Mouse (Mus musculus) MEL (cell line): Measurements from ENCODE around the gene Map2k5. TPM values are rescaled to one million over a fixed set of nuclear protein-coding genes. Genes with fewer than 3 reads are reported as not detected.
A peak's percentile ranks its signal among the peaks of the same experiment; 100 is the strongest.

Source experiments
- DNase-seq: peaks from one replicate; pipeline ENCODE4 v3.0.0; 2011; ENCODE audit warnings: low read depth, low spot score
- H3K27ac ChIP-seq: 2 replicates; pipeline ENCODE4 v1.5.1; 2012; ENCODE audit warnings: low read depth, mild to moderate bottlenecking, control low read depth, low read length, moderate library complexity; ENCODE audit not compliant: control insufficient read depth
- H3K27me3 ChIP-seq, 2 experiments: fragments of 150-350 bp in 1 of 2; sonication (generic) in 1 of 2; 2 replicates each; pipeline ENCODE4 v1.6.1; 2012; ENCODE audit warnings: low read length in 2 of 2, mild to moderate bottlenecking in 2 of 2, improper control_type of control experiment in 1 of 2, moderate library complexity in 1 of 2; ENCODE audit not compliant: insufficient read depth in 2 of 2, control insufficient read depth in 1 of 2
- H3K36me3 ChIP-seq, 2 experiments: 2 replicates each; pipeline ENCODE4 v1.6.1; 2012 to 2014; ENCODE audit warnings: low read length in 2 of 2, improper control_type of control experiment in 1 of 2, inconsistent platforms in 1 of 2, mild to moderate bottlenecking in 1 of 2; ENCODE audit not compliant: insufficient read depth in 2 of 2, control insufficient read depth in 1 of 2
- H3K4me1 ChIP-seq, 2 experiments: fragments of 150-350 bp in 1 of 2; sonication (generic) in 1 of 2; 2 replicates each; pipeline ENCODE4 v1.6.1; 2012; ENCODE audit warnings: low read length in 2 of 2, improper control_type of control experiment in 1 of 2, mild to moderate bottlenecking in 1 of 2; ENCODE audit not compliant: insufficient read depth in 2 of 2, control insufficient read depth in 1 of 2
- H3K4me3 ChIP-seq, 2 experiments: fragments of 150-350 bp in 1 of 2; sonication (generic) in 1 of 2; 2 replicates each; pipeline ENCODE4 v1.5.1; 2012; ENCODE audit warnings: low read depth in 2 of 2, low read length in 2 of 2, mild to moderate bottlenecking in 2 of 2, moderate library complexity in 2 of 2, control low read depth in 1 of 2, improper control_type of control experiment in 1 of 2; ENCODE audit not compliant: control insufficient read depth in 1 of 2, insufficient read depth in 1 of 2
- H3K79me2 ChIP-seq: 2 replicates; pipeline ENCODE4 v1.6.1; 2012; ENCODE audit warnings: mild to moderate bottlenecking, low read length, moderate library complexity; ENCODE audit not compliant: control insufficient read depth, poor library complexity, insufficient read depth
- H3K9ac ChIP-seq: 2 replicates; pipeline ENCODE4 v1.6.1; 2012; ENCODE audit warnings: low read depth, mild to moderate bottlenecking, control low read depth, low read length, moderate library complexity; ENCODE audit not compliant: control insufficient read depth, poor library complexity, severe bottlenecking
- H3K9me3 ChIP-seq: fragments of 150-350 bp; sonication (generic); replicated peaks from 2 replicates; pipeline ENCODE4 v1.6.1; 2012; ENCODE audit warnings: mild to moderate bottlenecking, low read length, improper control_type of control experiment, moderate library complexity; ENCODE audit not compliant: insufficient read depth
- BHLHE40 ChIP-seq: IDR thresholded peaks from 2 replicates; pipeline ENCODE4 v1.6.1; 2012; ENCODE audit warnings: low read depth, mild to moderate bottlenecking, inconsistent platforms, low read length, improper control_type of control experiment, borderline replicate concordance
- CHD1 ChIP-seq: IDR thresholded peaks from 2 replicates; pipeline ENCODE4 v1.6.1; 2012; ENCODE audit warnings: low read depth, mild to moderate bottlenecking, inconsistent platforms, low read length, improper control_type of control experiment
- CHD2 ChIP-seq: IDR thresholded peaks from 2 replicates; pipeline ENCODE4 v1.6.1; 2011; ENCODE audit warnings: low read length, improper control_type of control experiment
- CTCF ChIP-seq, 3 experiments: IDR thresholded peaks in 2 of 3; conservative IDR thresholded peaks in 1 of 3; 2 replicates each; pipeline ENCODE4 v1.5.1; 2011 to 2012; ENCODE audit warnings: low read length in 3 of 3, low read depth in 2 of 3, mild to moderate bottlenecking in 2 of 3, improper control_type of control experiment in 1 of 3, inconsistent platforms in 1 of 3, mixed read lengths in 1 of 3, moderate library complexity in 1 of 3; ENCODE audit not compliant: control insufficient read depth in 1 of 3, insufficient read depth in 1 of 3, poor library complexity in 1 of 3, severe bottlenecking in 1 of 3
- ELF1 ChIP-seq: IDR thresholded peaks from 2 replicates; pipeline ENCODE4 v1.6.1; 2014; ENCODE audit warnings: low read depth, mild to moderate bottlenecking, inconsistent platforms, low read length, improper control_type of control experiment, moderate library complexity
- ETS1 ChIP-seq: IDR thresholded peaks from 2 replicates; pipeline ENCODE4 v1.6.1; 2012; ENCODE audit warnings: low read depth, mild to moderate bottlenecking, inconsistent platforms, low read length, improper control_type of control experiment, moderate library complexity
- GABPA ChIP-seq: IDR thresholded peaks from 2 replicates; pipeline ENCODE4 v1.6.1; 2012; ENCODE audit warnings: low read depth, mild to moderate bottlenecking, inconsistent platforms, low read length, improper control_type of control experiment, moderate library complexity
- KAT2A ChIP-seq: conservative IDR thresholded peaks from 2 replicates; pipeline ENCODE4 v1.6.1; 2012; ENCODE audit warnings: low read depth, low read length, improper control_type of control experiment, inconsistent platforms
- MEF2A ChIP-seq: IDR thresholded peaks from 2 replicates; pipeline ENCODE4 v1.6.1; 2014; ENCODE audit warnings: low read depth, mild to moderate bottlenecking, inconsistent platforms, low read length, improper control_type of control experiment; ENCODE audit not compliant: poor library complexity, insufficient replicate concordance, severe bottlenecking; ENCODE audit errors: extremely low read depth
- MXI1 ChIP-seq: IDR thresholded peaks from 2 replicates; pipeline ENCODE4 v1.6.1; 2011; ENCODE audit warnings: mild to moderate bottlenecking, low read depth, low read length, improper control_type of control experiment
- MYC ChIP-seq: IDR thresholded peaks from 2 replicates; pipeline ENCODE4 v1.6.1; 2011; ENCODE audit warnings: low read depth, mild to moderate bottlenecking, low read length, improper control_type of control experiment, moderate library complexity
- NELFE ChIP-seq: IDR thresholded peaks from 2 replicates; pipeline ENCODE4 v1.6.1; 2011; ENCODE audit warnings: low read depth, low read length, improper control_type of control experiment
- NRF1 ChIP-seq: IDR thresholded peaks from 2 replicates; pipeline ENCODE4 v1.6.1; 2014; ENCODE audit warnings: low read depth, mild to moderate bottlenecking, inconsistent platforms, low read length, improper control_type of control experiment, moderate library complexity; ENCODE audit not compliant: poor library complexity, insufficient read depth, severe bottlenecking
- POLR2A ChIP-seq, 2 experiments: IDR thresholded peaks; 2 replicates each; pipeline ENCODE4 v1.6.1; 2011 to 2012; ENCODE audit warnings: low read length in 2 of 2, mild to moderate bottlenecking in 2 of 2, control low read depth in 1 of 2, improper control_type of control experiment in 1 of 2, low read depth in 1 of 2, moderate library complexity in 1 of 2; ENCODE audit not compliant: control insufficient read depth in 1 of 2, insufficient read depth in 1 of 2, poor library complexity in 1 of 2
- POLR2AphosphoS2 ChIP-seq: IDR thresholded peaks from 2 replicates; pipeline ENCODE4 v1.6.1; 2011; ENCODE audit warnings: low read length, improper control_type of control experiment
- RAD21 ChIP-seq: IDR thresholded peaks from 2 replicates; pipeline ENCODE4 v1.6.1; 2011; ENCODE audit warnings: mild to moderate bottlenecking, low read depth, low read length, improper control_type of control experiment
- SIN3A ChIP-seq: IDR thresholded peaks from 2 replicates; pipeline ENCODE4 v1.6.1; 2012; ENCODE audit warnings: low read length, improper control_type of control experiment, inconsistent platforms
- SMC3 ChIP-seq: IDR thresholded peaks from 2 replicates; pipeline ENCODE4 v1.6.1; 2011; ENCODE audit warnings: low read depth, low read length, improper control_type of control experiment
- TCF12 ChIP-seq: IDR thresholded peaks from 2 replicates; pipeline ENCODE4 v1.6.1; 2014; ENCODE audit warnings: low read depth, mild to moderate bottlenecking, inconsistent platforms, low read length, improper control_type of control experiment, moderate library complexity
- USF1 ChIP-seq: IDR thresholded peaks from 2 replicates; pipeline ENCODE4 v1.6.1; 2014; ENCODE audit warnings: low read depth, mild to moderate bottlenecking, inconsistent platforms, low read length, improper control_type of control experiment, moderate library complexity
- USF2 ChIP-seq, 2 experiments: IDR thresholded peaks; 2 replicates each; pipeline ENCODE4 v1.6.1; 2011 to 2012; ENCODE audit warnings: improper control_type of control experiment in 2 of 2, low read length in 2 of 2, borderline replicate concordance in 1 of 2, inconsistent platforms in 1 of 2, low read depth in 1 of 2, mild to moderate bottlenecking in 1 of 2; ENCODE audit not compliant: insufficient read depth in 1 of 2
- ZC3H11A ChIP-seq: IDR thresholded peaks from 2 replicates; pipeline ENCODE4 v1.6.1; 2012; ENCODE audit warnings: low read depth, mild to moderate bottlenecking, inconsistent platforms, low read length, improper control_type of control experiment
- ZKSCAN1 ChIP-seq: IDR thresholded peaks from 2 replicates; pipeline ENCODE4 v1.6.1; 2012; ENCODE audit warnings: low read depth, mild to moderate bottlenecking, inconsistent platforms, low read length, improper control_type of control experiment, moderate library complexity
- ZMIZ1 ChIP-seq: IDR thresholded peaks from 2 replicates; pipeline ENCODE4 v1.6.1; 2012; ENCODE audit warnings: low read depth, mild to moderate bottlenecking, inconsistent platforms, low read length, improper control_type of control experiment, moderate library complexity
- polyA plus RNA-seq, 2 experiments: library from polyadenylated mRNA; stranded (reverse) in 1 of 2; unstranded in 1 of 2; fragments of >175 nt in 1 of 2; fragments of >200 nt in 1 of 2; gene quantifications; 2 replicates each; pipeline versions ENCODE4 v1.2.1 to v1.2.4; 2012; ENCODE audit warnings: low replicate concordance in 2 of 2, low read depth in 1 of 2; ENCODE audit not compliant: insufficient read length in 2 of 2, insufficient read depth in 1 of 2, missing spikeins in 1 of 2
- total RNA-seq: library from RNA; depleted of rRNA; stranded (reverse); fragments of 300-350 nt; gene quantifications from 2 replicates; pipeline ENCODE4 v1.2.3, GENCODE M21; 2012

Map2k5 gene
- total and polyA plus RNA-seq, 3 experiments: 9.6 to 29.1 TPM; not detected in 1

DNA sequence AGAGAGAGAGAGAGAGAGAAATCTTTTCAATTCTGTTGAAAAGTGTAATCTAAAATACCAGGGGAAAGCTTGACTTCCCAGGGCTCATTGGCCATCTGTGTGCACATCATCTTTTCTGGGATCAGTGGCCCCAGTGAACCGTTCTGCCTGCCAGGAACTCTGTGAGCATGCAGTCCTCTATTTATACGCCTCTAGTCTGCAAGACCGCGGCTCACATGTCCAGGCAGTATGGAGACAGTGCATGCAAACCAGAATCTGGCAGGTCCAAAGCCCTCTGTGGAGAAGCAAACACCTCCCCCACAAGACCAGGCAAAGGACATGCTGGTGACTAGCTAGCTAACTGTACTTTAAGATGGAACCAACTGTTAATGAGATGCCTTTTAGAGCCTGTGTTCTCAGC is 41.9 kb downstream of the Map2k5 start:
- H3K79me2 ChIP-seq: no peaks in the 10 kb centered on the region
- H3K9me3 ChIP-seq: no peaks in the 10 kb centered on the region
- H3K27ac ChIP-seq: no peak overlapping the region
- no peak for DNase-seq
- H3K9ac ChIP-seq: no peak overlapping the region
- no peak overlapping the region for H3K4me3 ChIP-seq
- H3K4me1 ChIP-seq: no peaks in the 10 kb centered on the region
- TF ChIP-seq USF1 (no peak), ELF1 (no peak), MEF2A (no peak), NELFE (no peak), POLR2A (IDR thresholded peaks at IDR 0.05; ENCODE audit: control insufficient read depth in 1 of 2, insufficient read depth in 1 of 2, low read depth in 1 of 2, low read length in 2 of 2, poor library complexity in 1 of 2) (no peak), ZKSCAN1 (no peak), MXI1 (no peak), TCF12 (no peak), GABPA (no peak), ETS1 (no peak), KAT2A (no peak), ZC3H11A (no peak), CHD1 (no peak), USF2 (IDR thresholded peaks at IDR 0.05; ENCODE audit: borderline replicate concordance in 1 of 2, insufficient read depth in 1 of 2, low read depth in 1 of 2, low read length in 2 of 2) (no peak), ZMIZ1 (no peak), MYC (no peak), CHD2 (no peak), SIN3A (no peak), CTCF (IDR thresholded peaks at IDR 0.05 in 2 of 3, conservative IDR thresholded peaks at IDR 0.05 in 1 of 3; ENCODE audit: control insufficient read depth in 1 of 3, insufficient read depth in 1 of 3, low read depth in 2 of 3, low read length in 3 of 3, poor library complexity in 1 of 3, severe bottlenecking in 1 of 3) (no peak), NRF1 (no peak)
- TF ChIP-seq, all 39 proteins: peak for 0
- Histone ChIP-seq H3K27me3 (no peaks in the 10 kb centered on the region), H3K36me3 (no peaks in the 10 kb centered on the region; a peak in 1 of 4 replicates)

DNA sequence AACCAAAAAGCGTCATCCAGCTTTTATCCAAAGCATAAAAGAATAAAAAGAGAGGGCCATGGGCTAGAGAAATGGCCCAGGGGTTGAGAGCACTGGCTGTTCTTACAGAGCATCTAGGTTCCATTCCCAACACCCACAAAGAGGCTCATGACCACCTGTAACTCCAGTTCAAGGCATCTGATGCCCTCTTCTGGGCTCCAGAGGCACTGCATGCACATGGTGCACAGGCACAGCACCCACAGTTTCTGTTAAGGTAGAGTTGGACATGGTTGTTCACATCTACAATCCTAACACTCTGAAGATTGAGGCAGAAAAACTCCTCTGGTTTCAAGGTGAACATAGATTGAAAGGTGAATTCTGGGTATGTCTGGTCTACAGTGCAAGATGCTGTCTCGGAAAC is 44.6 kb downstream of the Map2k5 start:
- H3K9me3 ChIP-seq: no peaks in the 10 kb centered on the region
- H3K4me3 ChIP-seq: no peak overlapping the region
- TF ChIP-seq CTCF (IDR thresholded peaks at IDR 0.05 in 2 of 3, conservative IDR thresholded peaks at IDR 0.05 in 1 of 3; ENCODE audit: control insufficient read depth in 1 of 3, insufficient read depth in 1 of 3, low read depth in 2 of 3, low read length in 3 of 3, poor library complexity in 1 of 3, severe bottlenecking in 1 of 3) (peak; percentile 56 to 68 (median 61)), RAD21 (peak; percentile 29), BHLHE40 (no peak), SMC3 (peak; percentile 50), POLR2AphosphoS2 (no peak)
- peak; percentile 40 for DNase-seq
- H3K9ac ChIP-seq: no peak overlapping the region
- no peaks in the 10 kb centered on the region for H3K36me3 ChIP-seq
- no peaks in the 10 kb centered on the region for H3K79me2 ChIP-seq
- H3K27me3 ChIP-seq: no peaks in the 10 kb centered on the region
- H3K27ac ChIP-seq: no peak overlapping the region
- H3K4me1 ChIP-seq: no peaks in the 10 kb centered on the region
